Mouse (Mus musculus) cerebellum, adult 9-11 months (tissue): ENCODE measurements at regions not wholly inside any gene's neighbourhood (a gene's known extent, or its start where the extent isn't known, plus 50 kb on each side); places are given as distances from the start of the nearest gene placed in this dataset.
A peak's percentile ranks its signal among the peaks of the same experiment; 100 is the strongest.

Experiments used
- DNase-seq: peaks from one replicate; pipeline ENCODE4 v3.0.0; 2022

DNA sequence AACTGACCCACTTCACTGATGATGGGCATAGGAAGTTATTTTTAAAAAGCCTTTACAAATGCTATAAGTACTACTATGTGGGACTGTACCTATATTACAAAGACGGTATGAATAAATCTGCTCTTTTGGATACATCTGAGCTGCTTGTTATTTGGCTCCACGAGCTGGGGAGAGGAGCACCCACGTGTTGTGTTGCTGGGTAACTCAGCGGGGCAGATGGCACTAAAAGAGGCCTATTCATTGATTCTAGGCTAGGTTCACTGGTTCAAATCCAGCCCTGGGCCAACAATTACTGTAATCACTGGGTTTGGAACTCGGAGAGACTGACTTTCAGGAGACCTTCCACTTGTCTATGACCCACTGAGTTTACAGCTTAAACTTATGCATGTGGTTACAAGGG lies 176.0 kb upstream of the Cadm1 start:
- DNase-seq = no peak

DNA sequence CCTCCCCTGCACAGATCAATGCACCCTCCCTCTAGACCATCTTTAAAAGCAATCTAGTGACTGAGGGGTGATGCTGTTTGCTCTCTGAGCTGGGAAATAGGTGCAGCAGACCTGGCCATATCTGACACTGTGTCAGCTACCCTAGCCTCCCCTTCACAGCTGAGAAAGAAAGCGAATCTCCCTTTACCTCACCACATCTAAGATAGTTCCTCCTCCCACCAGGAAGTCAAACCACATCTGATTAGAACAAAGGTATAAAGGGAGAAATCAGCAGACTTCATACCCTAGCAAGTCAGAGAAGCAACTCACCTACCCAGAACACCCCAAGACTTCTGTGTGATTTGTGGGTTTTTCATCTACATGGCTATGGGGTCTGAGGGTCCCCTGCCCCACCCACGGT lies 175.6 kb upstream of the Cadm1 start:
- DNase-seq = no peak

DNA sequence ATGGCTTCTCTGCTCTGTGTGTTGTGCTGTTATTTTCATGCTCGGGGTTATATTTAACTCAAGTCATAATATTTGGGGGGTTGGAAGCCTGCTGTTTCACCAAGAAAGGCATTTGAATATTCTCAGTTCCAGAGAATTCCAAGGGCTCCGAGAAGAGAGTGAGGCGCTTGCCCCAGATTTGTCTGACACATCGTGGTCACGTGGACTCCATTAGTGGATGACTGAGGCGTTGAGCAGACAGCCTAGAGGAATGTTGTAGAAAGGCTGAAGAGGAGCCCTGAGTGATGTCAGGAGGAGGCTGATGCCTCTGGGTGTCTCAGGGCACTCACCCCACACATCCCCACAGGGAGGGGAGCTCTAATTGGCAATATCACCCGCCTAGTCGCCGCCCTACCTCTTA lies 175.1 kb upstream of the Cadm1 start:
- DNase-seq = no peak

DNA sequence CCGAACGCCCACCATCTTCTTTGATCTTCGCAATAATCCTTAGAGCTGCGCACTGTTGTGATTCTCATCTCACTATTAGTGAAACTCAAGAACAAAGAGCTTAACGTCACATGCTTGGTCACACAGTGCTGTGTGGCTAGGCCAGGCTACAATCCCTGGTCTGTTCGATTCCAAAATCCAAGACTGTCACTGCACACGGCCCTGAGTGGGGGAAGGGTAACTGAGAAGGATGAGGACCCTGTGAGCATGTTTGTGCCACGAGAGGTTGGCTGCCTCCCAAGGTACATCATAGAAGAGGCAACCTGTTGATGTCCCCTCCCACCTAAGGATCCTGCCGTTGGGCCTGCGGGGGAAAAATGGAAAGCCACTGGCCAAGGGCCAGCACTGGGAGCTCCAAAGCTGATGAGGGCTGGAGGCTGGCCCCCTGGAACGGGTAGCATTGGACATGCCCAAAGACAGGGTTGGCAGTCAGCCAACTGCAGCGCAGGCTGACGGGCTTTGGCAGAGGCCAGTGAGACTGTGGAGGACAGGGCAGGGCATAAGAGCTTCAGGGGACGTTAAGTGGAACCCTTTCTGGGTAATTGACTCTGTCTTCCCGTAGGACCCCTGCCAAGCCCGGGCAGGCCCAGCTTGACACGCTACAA lies 172.1 kb upstream of the Cadm1 start:
- DNase-seq = peak; percentile 57

DNA sequence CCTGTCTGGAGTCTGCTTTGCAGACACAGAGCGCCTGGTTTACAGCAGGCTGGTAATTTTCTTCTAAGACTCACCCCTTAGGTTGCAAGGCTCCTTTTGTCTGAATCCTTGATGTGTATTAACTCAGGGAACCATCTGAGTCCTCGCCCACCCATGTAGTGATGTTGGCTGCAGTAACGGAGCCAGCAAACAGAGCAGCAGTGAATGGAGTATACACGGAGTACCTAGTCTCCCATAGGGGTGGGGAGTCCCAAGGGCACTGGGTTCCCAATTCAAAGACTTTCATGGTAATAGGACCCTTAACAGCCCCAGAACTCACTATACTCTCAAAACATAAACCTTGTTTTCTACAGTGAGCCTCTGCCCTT lies 171.6 kb upstream of the Cadm1 start:
- DNase-seq = no peak

- DNase-seq = no peak
Observed at GRCm38 (mm10) chr9:47363086-47363485, 166.9 kb upstream of the Cadm1 start.

DNA sequence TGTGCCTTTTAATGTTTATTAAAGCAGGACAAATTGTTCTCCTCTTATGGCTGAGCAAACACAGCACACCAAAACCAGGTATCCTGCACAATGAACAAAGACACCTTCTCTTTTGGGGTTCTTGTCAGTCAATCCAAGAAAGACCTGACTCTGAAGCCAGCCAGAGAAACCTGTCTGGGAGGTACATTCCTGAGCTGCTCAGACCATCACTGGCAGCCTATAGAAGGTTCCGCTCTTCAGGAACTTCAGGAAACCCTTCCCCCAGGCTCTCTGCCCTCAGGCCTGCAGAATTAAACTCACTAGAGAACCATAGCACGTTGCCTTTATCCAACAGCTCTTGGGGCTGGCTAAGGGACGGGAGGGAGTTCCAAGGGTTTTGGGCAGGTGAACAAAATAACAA lies 165.2 kb upstream of the Cadm1 start:
- DNase-seq = no peak

DNA sequence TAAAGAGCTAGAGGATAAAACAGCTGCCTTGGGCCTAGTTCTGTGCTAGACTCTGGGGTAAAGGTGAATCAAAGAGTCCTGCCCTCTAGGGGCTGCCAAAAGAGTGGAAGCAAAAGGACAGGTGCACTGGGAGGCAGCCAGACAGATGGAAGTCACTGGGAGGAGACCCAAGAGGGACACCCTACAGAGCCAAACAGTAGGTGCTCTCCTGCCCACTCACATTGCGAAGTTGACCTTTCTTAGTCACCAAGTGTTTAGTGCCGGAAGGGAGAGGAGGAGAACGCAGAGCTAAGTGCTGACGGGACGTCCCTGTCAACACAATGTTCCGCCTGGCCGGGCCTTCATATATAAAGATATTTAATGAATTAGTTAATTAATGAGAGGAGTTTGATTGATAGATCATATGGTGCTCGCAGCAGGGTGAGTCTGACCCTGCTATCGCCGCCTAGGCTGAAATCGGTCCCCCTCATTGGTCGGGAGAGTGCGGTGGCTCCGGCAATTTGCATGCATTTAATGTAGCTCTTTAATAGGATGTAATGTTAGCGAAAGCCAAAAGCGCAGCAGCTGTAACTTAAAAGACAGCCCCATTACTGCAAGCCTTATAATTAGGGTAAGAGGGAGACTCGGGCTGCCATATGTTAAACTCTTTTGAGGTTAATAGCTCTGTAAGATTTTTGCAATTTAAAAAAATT lies 162.6 kb upstream of the Cadm1 start:
- peak; percentile 55 for DNase-seq

- peak; percentile 78 for DNase-seq
Observed at GRCm38 (mm10) chr9:47368015-47368901, 161.7 kb upstream of the Cadm1 start.

DNA sequence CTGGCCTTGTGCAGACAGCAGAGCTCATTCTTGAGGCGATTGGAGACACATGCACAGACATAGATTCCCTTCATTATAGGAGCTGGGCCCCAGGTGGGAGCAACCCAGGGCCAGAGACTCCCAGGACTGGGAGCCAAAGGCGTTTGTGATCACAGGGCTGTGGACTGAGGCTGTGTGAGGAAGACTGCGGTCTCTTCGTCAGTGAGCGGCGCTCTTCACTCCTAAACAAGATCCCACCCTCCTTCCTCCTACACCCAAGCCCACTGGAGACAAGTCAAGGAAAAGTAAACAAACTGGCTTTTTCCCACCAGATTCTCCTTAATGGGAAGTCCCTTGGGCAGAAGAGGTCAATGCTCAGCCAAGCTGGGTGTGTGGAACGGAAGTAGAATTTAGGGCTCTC lies 157.7 kb upstream of the Cadm1 start:
- no peak for DNase-seq

GRCm38 (mm10) chr9:47374086-47374485 lies 155.9 kb upstream of the Cadm1 start:
- no peak for DNase-seq

DNA sequence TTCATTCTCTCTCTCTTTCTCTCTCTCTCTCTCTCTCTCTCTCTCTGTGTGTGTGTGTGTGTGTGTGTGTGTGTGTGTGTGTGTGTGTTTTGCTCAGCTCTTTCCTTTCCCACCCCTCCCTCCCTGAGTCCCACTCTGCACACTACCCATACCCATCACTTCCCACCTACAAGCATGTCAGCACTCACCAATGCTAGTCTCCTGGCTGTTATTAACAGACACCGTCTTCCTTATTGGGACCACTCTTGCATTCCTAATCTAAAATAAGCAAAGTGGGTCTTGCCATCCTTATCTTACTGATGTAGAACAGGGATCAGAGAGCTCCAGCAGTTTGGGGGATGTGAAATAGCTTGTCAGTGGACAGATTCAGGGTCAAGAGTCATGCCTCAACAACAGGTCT lies 153.3 kb upstream of the Cadm1 start:
- no peak for DNase-seq

- DNase-seq = no peak
Observed at GRCm38 (mm10) chr9:47378541-47378940, 151.4 kb upstream of the Cadm1 start.

GRCm38 (mm10) chr9:47380361-47380760 lies 149.6 kb upstream of the Cadm1 start:
- DNase-seq = no peak

GRCm38 (mm10) chr9:47384185-47384854 lies 145.7 kb upstream of the Cadm1 start:
- no peak for DNase-seq

DNA sequence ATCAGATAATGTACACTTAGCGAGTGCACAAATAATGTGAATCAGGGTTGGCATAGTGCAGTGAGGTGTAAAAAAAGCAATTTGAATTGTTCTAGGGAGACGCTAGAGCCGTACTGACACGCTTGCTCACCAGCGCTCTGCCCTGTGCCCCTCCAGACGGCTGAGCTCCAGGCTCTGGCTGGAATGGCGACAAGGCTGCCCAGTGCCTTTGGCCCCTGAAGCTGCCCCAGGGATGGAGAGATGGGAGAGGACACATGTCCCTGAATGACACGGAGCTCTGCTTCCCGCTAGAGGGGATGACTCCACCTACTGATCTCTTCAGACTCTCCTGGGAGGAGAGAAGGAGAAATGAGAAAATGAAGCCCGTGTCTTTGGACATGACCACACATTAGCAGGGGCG lies 143.3 kb upstream of the Cadm1 start:
- DNase-seq = no peak

GRCm38 (mm10) chr9:47387221-47387620 lies 142.8 kb upstream of the Cadm1 start:
- no peak for DNase-seq

DNA sequence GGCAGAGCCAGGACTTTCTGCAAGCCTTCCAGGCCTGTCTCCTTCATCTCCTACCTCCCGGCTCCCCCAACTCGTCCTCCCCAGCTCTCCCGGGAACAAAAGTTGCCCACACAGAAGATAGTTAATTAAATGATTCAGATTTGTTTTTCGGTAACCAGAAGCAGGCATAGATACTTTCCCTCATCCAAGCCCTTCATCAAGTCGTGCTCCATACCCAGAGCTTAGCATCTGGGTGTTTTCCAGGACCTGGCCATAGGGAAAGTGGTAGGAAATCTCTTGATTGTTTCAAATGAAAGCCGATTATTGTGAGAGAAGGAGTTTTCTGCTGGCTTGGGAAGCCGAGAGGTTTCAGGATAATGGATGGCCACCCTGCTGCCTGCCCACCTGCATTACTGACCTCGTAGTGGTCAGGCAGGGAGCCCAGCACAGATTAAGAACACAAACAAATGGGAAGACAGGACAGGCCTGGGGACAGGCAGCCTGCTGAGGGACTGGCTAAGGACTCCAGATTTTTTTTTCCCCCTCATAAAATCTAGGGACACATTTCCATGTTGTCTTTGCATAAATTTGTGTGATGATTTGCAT lies 142.2 kb upstream of the Cadm1 start:
- peak; percentile 76 for DNase-seq

DNA sequence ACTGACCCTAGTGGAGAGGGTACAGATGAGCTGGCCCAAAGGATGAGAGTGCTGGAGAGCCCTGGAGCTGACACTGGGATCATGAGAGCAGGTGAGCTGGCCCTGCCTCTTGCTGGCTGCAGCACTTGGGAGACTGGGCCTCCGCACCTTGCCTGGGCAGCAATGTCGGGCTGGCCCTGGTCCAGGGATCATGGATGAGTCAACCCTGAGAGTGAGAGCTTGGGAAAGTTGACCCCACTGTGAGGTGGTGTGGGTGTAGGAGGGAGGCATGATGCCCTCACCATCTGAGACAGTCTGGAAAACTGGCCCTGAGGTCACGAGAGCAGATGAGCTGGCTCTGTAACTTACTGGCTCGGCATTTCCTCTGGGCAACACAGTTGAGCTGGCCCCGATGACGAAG lies 140.1 kb upstream of the Cadm1 start:
- peak; percentile 45 for DNase-seq

DNA sequence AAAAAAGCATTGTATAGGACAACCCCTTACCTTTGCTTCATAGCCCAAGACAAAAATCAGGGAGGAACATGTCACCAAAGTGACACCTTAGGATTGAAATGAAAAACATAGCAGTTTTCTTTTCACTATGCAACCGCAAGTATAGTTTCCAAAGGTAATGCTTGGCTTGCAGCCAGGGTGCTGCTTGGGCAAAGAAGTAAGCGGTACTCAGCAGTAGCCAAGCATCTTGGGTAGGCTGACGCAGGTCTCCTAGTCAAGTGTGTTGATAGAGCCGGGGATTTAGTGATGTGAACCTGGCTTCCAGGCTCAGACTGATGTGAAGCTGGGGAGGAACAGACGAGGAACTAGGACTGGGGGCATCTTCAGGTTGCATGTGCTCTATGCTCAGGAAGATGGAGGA lies 138.3 kb upstream of the Cadm1 start:
- no peak for DNase-seq

DNA sequence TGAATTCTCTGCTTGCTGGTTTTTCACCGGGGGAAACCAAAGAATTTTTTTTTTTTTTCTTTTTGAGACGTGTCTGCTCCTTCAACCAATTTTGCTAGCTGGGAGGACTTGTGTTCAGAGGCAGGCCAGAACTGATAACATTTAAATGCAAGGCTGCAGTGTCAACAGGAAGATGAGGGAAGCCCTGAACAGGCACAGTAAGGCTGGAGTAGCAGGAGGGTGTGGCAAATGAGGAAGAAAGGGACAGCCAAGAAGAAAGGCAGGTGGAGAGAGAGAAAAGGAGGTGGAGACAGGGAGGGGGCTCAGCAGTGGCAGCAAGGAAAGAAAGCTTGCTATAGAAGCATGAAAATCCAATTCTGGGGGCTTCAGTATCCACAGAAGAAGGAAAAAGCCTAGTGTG lies 130.4 kb upstream of the Cadm1 start:
- no peak for DNase-seq

GRCm38 (mm10) chr9:47400117-47400823 lies 129.7 kb upstream of the Cadm1 start:
- DNase-seq = no peak
